16 mouse cellular contexts compared by ENCODE assay signal in the genomic region with DNA sequence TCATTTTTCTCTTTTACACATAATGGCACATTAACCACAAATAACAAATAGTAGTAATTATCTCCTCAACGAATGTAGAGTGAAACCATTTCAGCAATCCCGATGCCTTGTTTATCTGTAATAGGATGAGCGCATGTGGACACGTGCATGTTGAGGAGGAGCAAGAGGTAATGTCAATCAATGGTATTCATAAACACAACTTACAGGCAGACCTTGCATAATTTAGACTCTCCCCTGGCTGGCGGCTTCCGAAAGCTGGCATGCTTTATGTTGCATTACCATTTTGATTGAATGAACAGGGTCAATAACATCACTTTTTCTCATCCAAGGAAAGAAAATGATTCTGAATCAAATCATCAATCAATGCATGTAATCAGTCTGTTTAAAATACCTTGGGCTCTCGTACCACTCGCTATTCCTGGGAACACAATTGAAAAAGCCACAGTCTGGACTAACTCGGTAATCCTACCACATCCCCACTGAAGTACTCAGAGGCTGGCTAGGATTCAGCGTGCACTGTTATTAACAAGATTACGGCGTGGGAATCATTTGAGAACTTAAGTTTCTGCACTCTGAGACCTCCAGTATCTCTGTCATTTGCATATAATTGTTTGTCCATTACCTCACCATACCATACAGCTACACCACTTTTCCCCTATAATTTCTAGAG.
"Had no signal": no experiment of that assay in that cellular context is flagged by ENCODE, and none has a peak within 500 bp of the region (broad histone marks: within the 10 kb centered on the region; RNA-seq: fewer than 3 reads in every experiment).

No protein-coding gene starts in this region.

- DNase-seq: kidney, adult 8-10 months; kidney, postnatal 10 days; kidney, postnatal 36 days; layer of hippocampus, postnatal 36 days; liver, embryonic 13.5 days; lung, adult 2 months; retina, postnatal 1 day; right cerebral cortex, postnatal 25 days; spleen, adult 18-20 months; thymus, postnatal 25 days had no signal

- H3K4me2 ChIP-seq: kidney, embryonic 15.5 days; liver, embryonic 13.5 days; neural tube, embryonic 12.5 days; neural tube, embryonic 15.5 days; stomach, embryonic 15.5 days had no signal

- H3K4me3 ChIP-seq: kidney, embryonic 15.5 days; left cerebral cortex, adult 2 months; liver, embryonic 13.5 days; neural tube, embryonic 12.5 days; neural tube, embryonic 15.5 days; stomach, embryonic 15.5 days had no signal

- H3K9me3 ChIP-seq: kidney, embryonic 15.5 days; liver, embryonic 13.5 days; neural tube, embryonic 12.5 days; neural tube, embryonic 15.5 days; stomach, embryonic 15.5 days had no signal

- H3K4me1 ChIP-seq: kidney, embryonic 15.5 days; liver, embryonic 13.5 days; neural tube, embryonic 12.5 days; neural tube, embryonic 15.5 days; stomach, embryonic 15.5 days had no signal

- H3K9ac ChIP-seq: kidney, embryonic 15.5 days; liver, embryonic 13.5 days; neural tube, embryonic 12.5 days; neural tube, embryonic 15.5 days; stomach, embryonic 15.5 days had no signal

- H3K27me3 ChIP-seq: kidney, embryonic 15.5 days; liver, embryonic 13.5 days; neural tube, embryonic 12.5 days; neural tube, embryonic 15.5 days; stomach, embryonic 15.5 days had no signal

- H3K36me3 ChIP-seq: kidney, embryonic 15.5 days; liver, embryonic 13.5 days; neural tube, embryonic 12.5 days; neural tube, embryonic 15.5 days; stomach, embryonic 15.5 days had no signal

- H3K27ac ChIP-seq: kidney, embryonic 15.5 days; left cerebral cortex, adult 2 months; liver, embryonic 13.5 days; macrophage; neural tube, embryonic 12.5 days; neural tube, embryonic 15.5 days; stomach, embryonic 15.5 days had no signal
